Mouse (Mus musculus) kidney, embryonic 14.5 days (tissue): Measurements from ENCODE around the gene Zbtb16. TPM values are rescaled to one million over a fixed set of nuclear protein-coding genes. Genes with fewer than 3 reads are reported as not detected.
A peak's percentile ranks its signal among the peaks of the same experiment; 100 is the strongest.

ENCODE experiments used
- ATAC-seq: fragments of 200-750 bp; cut with Nextera tagmentation; 2 replicates; pipeline ENCODE4 v1.8.0; 2017; ENCODE audit warnings: moderate number of reproducible peaks, mild to moderate bottlenecking, moderate TSS enrichment, moderate library complexity; ENCODE audit not compliant: low FRiP score, low TSS enrichment
- H3K27ac ChIP-seq: fragments of 300-500 bp; sonication (generic); 2 replicates; pipeline ENCODE4 v1.5.1; 2014; ENCODE audit warnings: low read depth, mild to moderate bottlenecking, low read length, moderate library complexity, mixed read lengths
- H3K27me3 ChIP-seq: fragments of 300-500 bp; sonication (generic); 2 replicates; pipeline ENCODE4 v1.6.1; 2014; ENCODE audit warnings: mild to moderate bottlenecking, low read length; ENCODE audit not compliant: control insufficient read depth, insufficient read depth
- H3K36me3 ChIP-seq: fragments of 300-500 bp; sonication (generic); 2 replicates; pipeline ENCODE4 v1.6.1; 2014; ENCODE audit warnings: low read length, mixed read lengths; ENCODE audit not compliant: control insufficient read depth, insufficient read depth
- H3K4me1 ChIP-seq: fragments of 300-500 bp; sonication (generic); 2 replicates; pipeline ENCODE4 v1.6.1; 2014; ENCODE audit warnings: low read length, mixed read lengths; ENCODE audit not compliant: control insufficient read depth, insufficient read depth
- H3K4me2 ChIP-seq: fragments of 300-500 bp; sonication (generic); replicated peaks from 2 replicates; pipeline ENCODE4 v1.6.1; 2014; ENCODE audit warnings: low read depth, mild to moderate bottlenecking, low read length
- H3K4me3 ChIP-seq: fragments of 300-500 bp; sonication (generic); 2 replicates; pipeline ENCODE4 v1.5.1; 2014; ENCODE audit warnings: mild to moderate bottlenecking, low read length
- H3K9ac ChIP-seq: fragments of 300-500 bp; sonication (generic); 2 replicates; pipeline ENCODE4 v1.6.1; 2014; ENCODE audit warnings: low read depth, mild to moderate bottlenecking, low read length, moderate library complexity
- H3K9me3 ChIP-seq: fragments of 300-500 bp; sonication (generic); 2 replicates; pipeline ENCODE4 v1.6.1; 2016; ENCODE audit warnings: low read length; ENCODE audit not compliant: control insufficient read depth
- WGBS: fragments of 180-500 bp; shearing (Covaris S2); extraction: QIAGEN DNeasy Blood & Tissue Kit; methylation state at CpG from one replicate; pipeline ENCODE4 v1.1.7; 2014; 5-methylcytosine and 5-hydroxymethylcytosine counted together
- polyA plus RNA-seq: library from polyadenylated mRNA; unstranded; fragments of >200 nt; fragmentation: Nextera tagmentation; extraction: Ambion mirVana; gene quantifications from 2 replicates; pipeline ENCODE4 v1.2.1, GENCODE M21; 2014

Gene Zbtb16
- polyA plus RNA-seq, 1 experiment from 2014 or later: 0.49 TPM

GRCm38 (mm10) chr9:48681193-48681592, 154.8 kb downstream of the Zbtb16 start:
- H3K9me3 ChIP-seq: no peaks in the 10 kb centered on the region
- 92% methylated on average over 8 of the region's 8 CpGs for WGBS
- no peak overlapping the region for H3K9ac ChIP-seq
- no peak overlapping the region for H3K27ac ChIP-seq
- H3K4me3 ChIP-seq: no peak overlapping the region
- peaks cover 8% of the 10 kb centered on the region for H3K4me1 ChIP-seq
- H3K27me3 ChIP-seq: no peaks in the 10 kb centered on the region
- H3K36me3 ChIP-seq: no peaks in the 10 kb centered on the region
- no peak for ATAC-seq
- H3K4me2 ChIP-seq: no peak overlapping the region

DNA sequence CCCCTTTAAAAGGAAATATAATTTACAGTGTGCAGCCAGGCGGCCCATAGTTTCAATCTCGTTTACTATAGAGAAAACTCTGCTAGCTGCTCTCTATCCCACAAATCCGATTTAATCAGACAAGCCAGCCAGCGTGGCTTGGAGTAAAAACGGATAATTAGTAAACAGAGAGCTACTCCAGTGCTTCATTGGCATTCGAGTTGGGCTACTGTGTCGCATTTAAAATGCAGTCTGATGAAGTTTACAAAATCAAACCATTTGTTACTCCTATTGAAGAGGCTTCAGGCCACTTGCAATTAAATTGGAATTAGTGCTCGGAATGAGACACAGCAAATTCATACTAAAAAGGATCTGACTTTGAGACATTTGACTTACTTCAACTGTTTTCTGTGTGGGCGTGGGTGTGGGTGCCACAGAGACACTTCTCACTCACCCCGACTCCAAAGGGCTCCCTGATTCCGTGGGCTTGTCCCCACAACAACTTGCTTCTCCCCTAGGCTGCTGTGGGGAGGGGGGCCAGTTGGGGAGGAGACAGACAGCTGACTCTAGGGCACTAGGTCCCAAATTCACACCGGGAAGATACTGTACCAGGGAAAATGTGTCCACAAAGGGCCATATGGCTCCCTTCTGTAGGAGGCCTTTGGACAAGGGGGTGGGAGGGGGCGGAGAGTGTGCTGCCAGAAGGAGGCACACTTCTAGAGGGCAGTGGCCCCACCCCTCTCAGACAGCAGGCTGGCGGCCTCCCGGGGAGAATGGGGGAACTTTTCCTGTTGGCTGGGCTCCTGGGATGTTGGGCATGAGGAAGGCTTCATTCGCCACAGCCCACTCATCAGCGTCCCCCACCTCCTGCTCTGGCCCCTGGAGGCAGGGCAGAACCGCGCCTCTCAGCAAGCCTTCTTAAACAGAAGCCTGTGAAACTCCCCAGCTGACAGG, 157.3 kb downstream of the Zbtb16 start:
- ATAC-seq: peak; percentile 55; the same call in 1 of the 2 replicates
- Histone ChIP-seq H3K36me3 (no peaks in the 10 kb centered on the region), H3K4me3 (no peak overlapping the region), H3K4me1 (peaks cover 26% of the 10 kb centered on the region), H3K9ac (no peak overlapping the region), H3K9me3 (no peaks in the 10 kb centered on the region), H3K27ac (no peak overlapping the region), H3K4me2 (no peak overlapping the region), H3K27me3 (no peaks in the 10 kb centered on the region)
- WGBS: 19% methylated on average over 19 of the region's 19 CpGs

DNA sequence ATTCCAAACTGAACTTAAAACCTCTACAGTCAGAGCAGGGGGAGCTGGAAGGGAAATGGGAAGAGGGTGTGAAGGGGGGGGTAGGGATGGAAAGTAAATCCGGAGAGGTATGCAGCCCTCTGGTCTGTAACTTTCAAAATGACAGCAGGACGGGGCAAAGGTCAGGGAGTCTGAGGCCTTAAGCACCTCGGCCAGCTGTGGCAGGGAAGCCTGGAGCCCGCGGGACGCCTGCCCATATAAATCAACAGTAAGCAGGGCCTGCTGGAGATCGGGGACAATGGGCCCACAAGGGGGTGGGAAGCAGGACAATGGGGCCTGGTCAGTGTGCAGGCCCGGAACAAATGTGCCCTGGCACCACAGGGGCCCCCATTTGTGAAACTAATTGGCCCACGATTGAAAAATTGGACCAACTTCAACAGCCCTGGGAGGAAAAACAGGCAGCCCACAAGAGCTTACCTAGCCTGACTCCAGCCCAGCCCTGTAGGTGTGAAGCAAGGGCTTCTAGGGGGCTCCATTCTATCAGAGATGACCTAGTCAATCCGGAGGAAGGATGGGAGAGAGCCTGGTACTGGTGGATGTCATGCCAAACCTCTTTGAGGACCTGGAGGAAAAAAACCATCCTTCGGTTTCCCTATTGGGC, 160.8 kb downstream of the Zbtb16 start:
- Histone ChIP-seq H3K36me3 (no peaks in the 10 kb centered on the region), H3K9ac (no peak overlapping the region), H3K27me3 (no peaks in the 10 kb centered on the region), H3K4me2 (peak overlapping the region; percentile 10; the same call in 1 of the 2 replicates), H3K9me3 (no peaks in the 10 kb centered on the region), H3K27ac (no peak overlapping the region), H3K4me3 (no peak overlapping the region), H3K4me1 (peaks cover 29% of the 10 kb centered on the region)
- peak; percentile 72 for ATAC-seq
- WGBS: 16% methylated on average over 11 of the region's 11 CpGs

DNA sequence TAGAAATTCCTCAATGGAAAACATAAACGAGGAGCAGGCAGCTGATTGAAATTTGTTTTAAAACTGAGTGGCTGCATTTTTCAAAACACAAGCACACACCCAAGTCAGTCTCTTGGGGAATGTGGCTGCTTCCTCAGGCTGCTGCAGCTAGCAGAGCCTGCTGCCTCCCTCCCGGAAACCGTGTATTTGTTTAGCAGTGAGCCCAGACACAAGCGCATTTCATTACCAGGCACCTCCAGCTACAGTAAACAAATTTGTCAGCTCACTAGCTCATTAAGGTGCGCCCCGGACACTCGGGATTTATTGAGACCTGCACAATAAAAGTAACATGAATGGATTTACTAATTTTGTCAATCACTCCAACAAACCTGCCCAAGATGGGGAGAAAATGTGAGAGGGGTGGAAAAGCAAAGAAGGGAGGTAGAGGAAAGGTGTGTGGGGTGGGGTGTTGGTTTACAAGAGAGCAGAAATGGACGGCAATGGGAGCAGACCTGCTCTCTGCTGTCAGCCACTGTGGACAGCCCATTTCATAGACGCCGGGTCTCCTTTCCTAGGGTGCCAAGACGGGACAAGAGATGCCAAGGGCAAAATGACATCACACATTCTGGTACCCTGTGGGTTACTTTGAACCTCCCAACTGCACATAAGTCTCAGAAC, 161.5 kb downstream of the Zbtb16 start:
- Histone ChIP-seq H3K9ac (no peak overlapping the region), H3K4me1 (peaks cover 29% of the 10 kb centered on the region)
- WGBS: 10% methylated on average over 11 of the region's 11 CpGs

GRCm38 (mm10) chr9:48673804-48674203, 162.2 kb downstream of the Zbtb16 start:
- Histone ChIP-seq H3K4me1 (peaks cover 24% of the 10 kb centered on the region), H3K36me3 (no peaks in the 10 kb centered on the region), H3K4me2 (no peak overlapping the region), H3K9me3 (no peaks in the 10 kb centered on the region), H3K9ac (no peak overlapping the region), H3K27me3 (0 out of 2 replicates have a peak, but pooled peaks cover 3% of the 10 kb centered on the region), H3K27ac (no peak overlapping the region), H3K4me3 (no peak overlapping the region)
- WGBS: 61% methylated on average over 5 of the region's 5 CpGs
- ATAC-seq: no peak

More for the DNA sequence above, 161.5 kb downstream of the Zbtb16 start:
- no peak overlapping the region for H3K27ac ChIP-seq
- H3K4me3 ChIP-seq: no peak overlapping the region
- H3K9me3 ChIP-seq: no peaks in the 10 kb centered on the region
- ATAC-seq: no peak
- H3K27me3 ChIP-seq: 0 out of 2 replicates have a peak, but pooled peaks cover 3% of the 10 kb centered on the region
- H3K36me3 ChIP-seq: no peaks in the 10 kb centered on the region
- H3K4me2 ChIP-seq: no peak overlapping the region

GRCm38 (mm10) chr9:48673213-48673612, 162.8 kb downstream of the Zbtb16 start:
- H3K4me3 ChIP-seq: no peak overlapping the region
- H3K4me1 ChIP-seq: peaks cover 21% of the 10 kb centered on the region
- H3K27ac ChIP-seq: no peak overlapping the region
- ATAC-seq: no peak
- H3K36me3 ChIP-seq: no peaks in the 10 kb centered on the region
- no peaks in the 10 kb centered on the region for H3K9me3 ChIP-seq
- H3K27me3 ChIP-seq: 0 out of 2 replicates have a peak, but pooled peaks cover 3% of the 10 kb centered on the region
- WGBS: 71% methylated on average over 6 of the region's 6 CpGs
- H3K9ac ChIP-seq: no peak overlapping the region
- H3K4me2 ChIP-seq: no peak overlapping the region

- H3K9ac ChIP-seq: no peak overlapping the region
- H3K4me1 ChIP-seq: peaks cover 21% of the 10 kb centered on the region
- H3K27me3 ChIP-seq: 0 out of 2 replicates have a peak, but pooled peaks cover 3% of the 10 kb centered on the region
- no peaks in the 10 kb centered on the region for H3K36me3 ChIP-seq
- H3K27ac ChIP-seq: no peak overlapping the region
- ATAC-seq: no peak
- no peak overlapping the region for H3K4me2 ChIP-seq
- no peak overlapping the region for H3K4me3 ChIP-seq
- no peaks in the 10 kb centered on the region for H3K9me3 ChIP-seq
Measured at GRCm38 (mm10) chr9:48671841-48672240, 164.2 kb downstream of the Zbtb16 start.

DNA sequence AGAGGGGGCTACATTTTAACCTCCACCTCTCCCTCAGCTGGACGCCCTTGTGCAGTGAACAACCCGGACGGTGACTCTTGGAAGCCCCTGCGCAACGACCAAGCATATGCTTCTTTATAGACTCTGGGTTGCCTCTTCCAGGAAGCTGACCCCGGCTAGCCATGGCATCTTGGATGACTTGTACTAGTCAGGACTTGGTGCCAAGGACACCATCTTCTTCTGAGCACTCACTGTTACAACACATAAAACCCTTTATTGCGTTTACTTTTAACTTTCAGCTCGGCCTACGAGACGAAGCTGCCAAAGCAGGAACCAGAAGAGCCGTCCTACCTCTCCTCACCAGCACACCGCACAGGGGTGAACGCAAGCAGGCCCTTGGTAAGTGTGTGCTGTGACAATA, 165.9 kb downstream of the Zbtb16 start:
- no peak overlapping the region for H3K4me3 ChIP-seq
- 86% methylated on average over 13 of the region's 13 CpGs for WGBS
- H3K4me2 ChIP-seq: no peak overlapping the region
- peaks cover 17% of the 10 kb centered on the region for H3K4me1 ChIP-seq
- no peaks in the 10 kb centered on the region for H3K9me3 ChIP-seq
- H3K36me3 ChIP-seq: no peaks in the 10 kb centered on the region
- no peak for ATAC-seq
- H3K27ac ChIP-seq: no peak overlapping the region
- 0 out of 2 replicates have a peak, but pooled peaks cover 3% of the 10 kb centered on the region for H3K27me3 ChIP-seq
- no peak overlapping the region for H3K9ac ChIP-seq
